In the genomic region with DNA sequence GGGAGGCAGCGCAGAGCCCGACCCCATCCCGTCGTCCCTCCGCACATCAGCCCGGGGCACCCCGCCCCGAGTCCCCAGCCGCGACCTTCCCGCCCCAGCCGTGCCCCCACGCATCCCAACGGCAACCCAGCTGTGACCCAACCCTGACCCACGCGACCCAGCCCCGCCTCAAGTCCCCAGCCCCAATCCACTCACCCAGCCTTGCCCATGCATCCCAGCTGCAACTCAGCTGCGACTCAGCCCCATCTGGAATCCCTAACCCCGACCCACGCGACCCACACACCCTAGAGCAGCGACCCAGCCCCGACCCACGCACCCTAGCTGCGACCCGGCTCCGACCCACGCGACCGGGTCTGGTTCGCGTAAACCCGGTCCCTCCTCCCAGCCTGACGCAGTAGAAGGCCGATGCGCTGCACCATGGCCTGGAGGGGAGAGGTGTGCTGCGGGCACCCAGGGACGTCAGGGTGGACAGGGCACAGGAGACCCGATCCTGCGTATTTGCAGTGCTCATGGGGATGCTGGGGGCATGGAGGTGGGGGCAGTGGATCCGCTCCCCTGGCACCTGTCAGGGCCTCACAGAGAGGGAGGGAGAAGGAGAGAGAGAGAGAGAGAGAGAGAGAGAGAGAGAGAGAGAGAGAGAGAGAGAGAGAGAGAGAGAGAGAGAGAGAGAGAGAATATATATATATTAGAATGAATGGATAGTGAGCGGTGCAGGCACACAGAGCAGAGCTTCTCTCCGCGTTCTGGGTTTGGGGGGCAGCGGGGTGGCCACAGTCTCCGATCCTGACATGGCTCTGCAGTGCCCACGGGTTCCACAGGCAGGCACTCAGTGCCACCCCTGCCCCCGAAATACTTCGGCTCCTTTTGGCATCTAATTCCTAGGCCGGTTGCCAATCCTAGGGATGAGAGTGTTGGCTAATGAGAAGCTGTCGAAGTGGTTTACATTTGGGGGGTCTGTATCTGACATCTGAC, we compare ENCODE assay signal across 9 mouse cellular contexts. TPM values are rescaled to one million over a fixed set of nuclear protein-coding genes. Genes with fewer than 3 reads are reported as not detected.
DNase-seq lines count a peak whose midpoint lies in the region; ATAC-seq lines count a peak whose summit lies in the region.
"Had no signal": no experiment of that assay in that cellular context is flagged by ENCODE, and none has a peak within 500 bp of the region (broad histone marks: within the 10 kb centered on the region; RNA-seq: fewer than 3 reads in every experiment).

No protein-coding gene starts in this region.

- no peaks in the 10 kb centered on the region for H3K9me3 ChIP-seq in lung, embryonic 16.5 days (ENCODE audit: control insufficient read depth, low read length)
- H3K9me3 ChIP-seq in forebrain, embryonic 14.5 days (replicated peaks; ENCODE audit: control insufficient read depth, low read length) = no peaks in the 10 kb centered on the region
- no peaks in the 10 kb centered on the region for H3K9me3 ChIP-seq in liver, embryonic 11.5 days (ENCODE audit: control insufficient read depth, low read length)
- no peaks in the 10 kb centered on the region for H3K9me3 ChIP-seq in stomach, embryonic 15.5 days

- H3K4me2 ChIP-seq in lung, embryonic 16.5 days (ENCODE audit: low read depth, low read length) = peak overlapping the region; percentile 65
- peak overlapping the region; percentile 51 for H3K4me2 ChIP-seq in forebrain, embryonic 14.5 days (ENCODE audit: low read length)
- H3K4me2 ChIP-seq in liver, embryonic 11.5 days = peak overlapping the region; percentile 63
- peak overlapping the region; percentile 86 for H3K4me2 ChIP-seq in stomach, embryonic 15.5 days

- peaks cover 66% of the 10 kb centered on the region for H3K27me3 ChIP-seq in lung, embryonic 16.5 days (ENCODE audit: control insufficient read depth, insufficient read depth, low read depth, low read length)
- peaks cover 67% of the 10 kb centered on the region for H3K27me3 ChIP-seq in forebrain, embryonic 14.5 days (replicated peaks; ENCODE audit: control insufficient read depth, insufficient read depth, low read length)
- peaks cover 94% of the 10 kb centered on the region for H3K27me3 ChIP-seq in liver, embryonic 11.5 days (replicated peaks; ENCODE audit: control insufficient read depth, insufficient read depth, low read length)
- peaks cover 77% of the 10 kb centered on the region for H3K27me3 ChIP-seq in stomach, embryonic 15.5 days (replicated peaks)

- 2% methylated on average over 49 of the region's 51 CpGs for WGBS in lung, embryonic 16.5 days
- 3% methylated on average over 43 of the region's 51 CpGs for WGBS in forebrain, embryonic 14.5 days
- WGBS in liver, embryonic 11.5 days = 6% methylated on average over 51 of the region's 51 CpGs
- WGBS in stomach, embryonic 15.5 days = 3% methylated on average over 51 of the region's 51 CpGs

- ATAC-seq in lung, embryonic 16.5 days (ENCODE audit: low read depth) = 0 out of 2 replicates have a peak, but pooled peaks have one; percentile 8
- ATAC-seq in forebrain, embryonic 14.5 days = no peak
- no peak for ATAC-seq in liver, embryonic 11.5 days (replicated peaks; ENCODE audit: low FRiP score)
- no peak for ATAC-seq in stomach, embryonic 15.5 days (ENCODE audit: insufficient read depth, low FRiP score, low read depth)

- H3K4me1 ChIP-seq in lung, embryonic 16.5 days (replicated peaks; ENCODE audit: control insufficient read depth, insufficient read depth, low read length) = peaks cover 34% of the 10 kb centered on the region
- peaks cover 5% of the 10 kb centered on the region for H3K4me1 ChIP-seq in forebrain, embryonic 14.5 days (ENCODE audit: control insufficient read depth, insufficient read depth, low read length)
- H3K4me1 ChIP-seq in liver, embryonic 11.5 days (replicated peaks; ENCODE audit: control insufficient read depth, insufficient read depth, low read length) = peaks cover 6% of the 10 kb centered on the region
- peaks cover 33% of the 10 kb centered on the region for H3K4me1 ChIP-seq in stomach, embryonic 15.5 days

- H3K36me3 ChIP-seq in lung, embryonic 16.5 days (ENCODE audit: control insufficient read depth, insufficient read depth, low read length) = no peaks in the 10 kb centered on the region
- no peaks in the 10 kb centered on the region for H3K36me3 ChIP-seq in forebrain, embryonic 14.5 days (ENCODE audit: control insufficient read depth, insufficient read depth, low read length)
- no peaks in the 10 kb centered on the region for H3K36me3 ChIP-seq in liver, embryonic 11.5 days (ENCODE audit: control insufficient read depth, insufficient read depth, low read length)
- H3K36me3 ChIP-seq in stomach, embryonic 15.5 days = no peaks in the 10 kb centered on the region

- H3K4me3 ChIP-seq in lung, embryonic 16.5 days (ENCODE audit: low read length) = peak overlapping the region; percentile 50
- H3K4me3 ChIP-seq in forebrain, embryonic 14.5 days (ENCODE audit: low read depth, low read length) = peak overlapping the region; percentile 30
- peak overlapping the region; percentile 50 for H3K4me3 ChIP-seq in liver, embryonic 11.5 days (ENCODE audit: low read depth, low read length)
- peak overlapping the region; percentile 52 for H3K4me3 ChIP-seq in stomach, embryonic 15.5 days (replicated peaks)
- H3K4me3 ChIP-seq: myocyte had no signal

- H3K27ac ChIP-seq in lung, embryonic 16.5 days (ENCODE audit: low read length) = no peak overlapping the region
- H3K27ac ChIP-seq in forebrain, embryonic 14.5 days (ENCODE audit: low read depth, low read length) = no peak overlapping the region
- H3K27ac ChIP-seq in liver, embryonic 11.5 days (ENCODE audit: low read depth, low read length) = no peak overlapping the region
- H3K27ac ChIP-seq in stomach, embryonic 15.5 days = no peak overlapping the region

- peak overlapping the region; percentile 60 for H3K9ac ChIP-seq in lung, embryonic 16.5 days (ENCODE audit: low read length)
- H3K9ac ChIP-seq in forebrain, embryonic 14.5 days (ENCODE audit: low read length) = peak overlapping the region; percentile 37
- H3K9ac ChIP-seq in liver, embryonic 11.5 days (ENCODE audit: low read depth, low read length) = no peak overlapping the region
- H3K9ac ChIP-seq in stomach, embryonic 15.5 days = no peak overlapping the region

- DNase-seq in lung, postnatal 36 days = no peak
- DNase-seq in forebrain, embryonic 14.5 days (ENCODE audit: low spot score) = peak; percentile 48
- no peak for DNase-seq in liver, embryonic 11.5 days (ENCODE audit: low spot score)
- DNase-seq in frontal cortex, adult 2 months (ENCODE audit: extremely low spot score in 1 of 2, low spot score in 1 of 2) = no peak
- DNase-seq in gastrocnemius, adult 18-20 months (ENCODE audit: low spot score) = no peak
- no peak for DNase-seq in adrenal gland, adult 18-20 months (ENCODE audit: low spot score in 2 of 2)

RNA-seq across cellular contexts. Expression of gene Rspo1, which starts 0.8 kb away (rescaled TPM):
- polyA plus RNA-seq in lung, embryonic 16.5 days (2015; fragmentation: Nextera tagmentation; extraction: Ambion mirVana) = 7.4 and 8.0 TPM in 2 replicates
- 1.8 and 2.4 TPM in 2 replicates for polyA plus RNA-seq in forebrain, embryonic 14.5 days (2014; fragmentation: Nextera tagmentation; extraction: Ambion mirVana)
- 4.9 and 5.2 TPM in 2 replicates for polyA plus RNA-seq in liver, embryonic 11.5 days (2014; fragmentation: Nextera tagmentation; extraction: Ambion mirVana)
- polyA plus RNA-seq in stomach, embryonic 15.5 days (2015; fragmentation: Nextera tagmentation; extraction: Ambion mirVana) = 12.9 and 14.5 TPM in 2 replicates
- 3.6 and 8.3 TPM in 2 replicates for polyA plus RNA-seq in frontal cortex, adult 2 months (2012; rRNA removed)
- under 1 TPM; 0.23 to 0.59 TPM for total RNA-seq in gastrocnemius, adult 18-20 months (2021)
- total RNA-seq in adrenal gland, adult 18-20 months (2021) = 1 to 10 TPM; 4.6 to 7.8 TPM

RNA-seq across cellular contexts. Expression of gene Gnl2, which starts 29.4 kb away (rescaled TPM):
- 70.6 and 70.8 TPM in 2 replicates for polyA plus RNA-seq in lung, embryonic 16.5 days (2015; fragmentation: Nextera tagmentation; extraction: Ambion mirVana)
- 86.4 and 95.0 TPM in 2 replicates for polyA plus RNA-seq in forebrain, embryonic 14.5 days (2014; fragmentation: Nextera tagmentation; extraction: Ambion mirVana)
- 106 and 107 TPM in 2 replicates for polyA plus RNA-seq in liver, embryonic 11.5 days (2014; fragmentation: Nextera tagmentation; extraction: Ambion mirVana)
- polyA plus RNA-seq in stomach, embryonic 15.5 days (2015; fragmentation: Nextera tagmentation; extraction: Ambion mirVana) = 76.1 and 78.3 TPM in 2 replicates
- 115 and 127 TPM in 2 replicates for polyA plus RNA-seq in frontal cortex, adult 2 months (2012; rRNA removed)
- total RNA-seq in gastrocnemius, adult 18-20 months (2021) = 10 to 100 TPM; 30.8 to 31.1 TPM
- 10 to 100 TPM; 57.3 to 61.3 TPM for total RNA-seq in adrenal gland, adult 18-20 months (2021)

RNA-seq across cellular contexts. Expression of gene Cdca8, which starts 47.9 kb away (rescaled TPM):
- 150 and 151 TPM in 2 replicates for polyA plus RNA-seq in lung, embryonic 16.5 days (2015; fragmentation: Nextera tagmentation; extraction: Ambion mirVana)
- polyA plus RNA-seq in forebrain, embryonic 14.5 days (2014; fragmentation: Nextera tagmentation; extraction: Ambion mirVana) = 63.5 and 63.8 TPM in 2 replicates
- polyA plus RNA-seq in liver, embryonic 11.5 days (2014; fragmentation: Nextera tagmentation; extraction: Ambion mirVana) = 190 and 201 TPM in 2 replicates
- polyA plus RNA-seq in stomach, embryonic 15.5 days (2015; fragmentation: Nextera tagmentation; extraction: Ambion mirVana) = 118 and 128 TPM in 2 replicates
- 2.0 and 2.6 TPM in 2 replicates for polyA plus RNA-seq in frontal cortex, adult 2 months (2012; rRNA removed)
- total RNA-seq in gastrocnemius, adult 18-20 months (2021) = under 1 TPM in 1 of 2 experiments, not detected in 1; 0.62 TPM
- total RNA-seq in adrenal gland, adult 18-20 months (2021) = 1 to 10 TPM; 2.3 to 2.5 TPM

RNA-seq across cellular contexts. Expression of gene 9930104L06Rik, which starts 50.2 kb away (rescaled TPM):
- 11.1 and 13.1 TPM in 2 replicates for polyA plus RNA-seq in lung, embryonic 16.5 days (2015; fragmentation: Nextera tagmentation; extraction: Ambion mirVana)
- polyA plus RNA-seq in forebrain, embryonic 14.5 days (2014; fragmentation: Nextera tagmentation; extraction: Ambion mirVana) = 3.2 and 5.6 TPM in 2 replicates
- polyA plus RNA-seq in liver, embryonic 11.5 days (2014; fragmentation: Nextera tagmentation; extraction: Ambion mirVana) = 3.5 and 4.1 TPM in 2 replicates
- polyA plus RNA-seq in stomach, embryonic 15.5 days (2015; fragmentation: Nextera tagmentation; extraction: Ambion mirVana) = 11.3 and 13.8 TPM in 2 replicates
- 20.9 and 21.3 TPM in 2 replicates for polyA plus RNA-seq in frontal cortex, adult 2 months (2012; rRNA removed)
- 1 to 10 TPM; 6.2 to 6.5 TPM for total RNA-seq in gastrocnemius, adult 18-20 months (2021)
- 10 to 100 TPM; 12.7 to 14.0 TPM for total RNA-seq in adrenal gland, adult 18-20 months (2021)

Comparison
In these comparisons a context has a peak if more than half of its experiments do, and no peak if none do; other contexts are left out.
1. H3K9ac ChIP-seq: peak in lung, embryonic 16.5 days (single experiment) and forebrain, embryonic 14.5 days (single experiment); none in liver, embryonic 11.5 days (single experiment) and stomach, embryonic 15.5 days (single experiment).
2. RNA of gene Cdca8, which starts 47.9 kb away (polyA plus RNA-seq): 190 to 201 TPM in liver, embryonic 11.5 days, 150 to 151 TPM in lung, embryonic 16.5 days, 118 to 128 TPM in stomach, embryonic 15.5 days and 63.5 to 63.8 TPM in forebrain, embryonic 14.5 days; 2.0 to 2.6 TPM in frontal cortex, adult 2 months; every median in the first group is over 10 times any median in the second.
3. Peak in every context shown above with its lines, with median percentiles within 50 percentile points of each other: H3K4me2 ChIP-seq and H3K4me3 ChIP-seq.